Mouse (Mus musculus) cerebellum, adult 2 months (tissue): ENCODE measurements around the gene Gh. TPM values are rescaled to one million over a fixed set of nuclear protein-coding genes. Genes with fewer than 3 reads are reported as not detected.

Source experiments
- DNase-seq, 2 experiments: peaks; one replicate each; pipeline ENCODE4 v3.0.0; 2021
- H3K27ac ChIP-seq: fragments of 200-500 bp; 2 replicates; pipeline ENCODE4 v1.5.1; 2012; ENCODE audit warnings: low read length, control low read depth, inconsistent platforms; ENCODE audit not compliant: insufficient read depth
- H3K27me3 ChIP-seq: fragments of 200-500 bp; 2 replicates; pipeline ENCODE4 v1.6.1; 2012; ENCODE audit warnings: inconsistent platforms, mild to moderate bottlenecking, low read length, moderate library complexity; ENCODE audit not compliant: control insufficient read depth, insufficient read depth
- H3K4me1 ChIP-seq: fragments of 200-500 bp; 2 replicates; pipeline ENCODE4 v1.6.1; 2011; ENCODE audit warnings: low read length; ENCODE audit not compliant: control insufficient read depth, insufficient read depth
- H3K4me3 ChIP-seq: fragments of 200-500 bp; replicated peaks from 2 replicates; pipeline ENCODE3; 2011; ENCODE audit warnings: mild to moderate bottlenecking, low read depth, low read length, control low read depth; ENCODE audit not compliant: insufficient read depth
- CTCF ChIP-seq: fragments of 200-500 bp; IDR thresholded peaks from 2 replicates; pipeline ENCODE4 v1.5.1; 2011; ENCODE audit warnings: low read depth, mild to moderate bottlenecking, control low read depth, low read length, moderate library complexity, borderline replicate concordance; ENCODE audit not compliant: insufficient read depth
- POLR2A ChIP-seq: fragments of 200-500 bp; IDR thresholded peaks from 2 replicates; pipeline ENCODE4 v1.6.1; 2011; ENCODE audit warnings: low read length, control low read depth, borderline replicate concordance; ENCODE audit not compliant: insufficient read depth
- WGBS: fragments of 180-500 bp; shearing (Covaris S2); methylation state at CpG from one replicate; pipeline ENCODE4 v1.1.7; 2018; 5-methylcytosine and 5-hydroxymethylcytosine counted together
- polyA plus RNA-seq: library from polyadenylated mRNA; depleted of rRNA; stranded (reverse); fragments of >200 nt; gene quantifications from 2 replicates; pipeline ENCODE4 v1.2.3, GENCODE M21; 2012

The Gh gene
- polyA plus RNA-seq, 1 experiment = not detected

- Histone ChIP-seq H3K27me3 (no peaks in the 10 kb centered on the region), H3K4me1 (no peaks in the 10 kb centered on the region), H3K27ac (no peak overlapping the region), H3K4me3 (no peak overlapping the region)
- 57% methylated on average over 5 of the region's 5 CpGs for WGBS
- TF ChIP-seq POLR2A (no peak), CTCF (no peak)
- no peak for DNase-seq
Observed at GRCm38 (mm10) chr11:106307432-106307831, 5.8 kb upstream of the Gh start.

GRCm38 (mm10) chr11:106306758-106307157 is 5.1 kb upstream of the Gh start:
- TF ChIP-seq CTCF (no peak), POLR2A (no peak)
- no peaks in the 10 kb centered on the region for H3K4me1 ChIP-seq
- DNase-seq = no peak
- H3K27me3 ChIP-seq = no peaks in the 10 kb centered on the region
- no peak overlapping the region for H3K27ac ChIP-seq
- 82% methylated on average over 9 of the region's 9 CpGs for WGBS
- no peak overlapping the region for H3K4me3 ChIP-seq

GRCm38 (mm10) chr11:106306065-106306385 is 4.4 kb upstream of the Gh start:
- 87% methylated on average over 3 of the region's 3 CpGs for WGBS
- Histone ChIP-seq H3K4me3 (no peak overlapping the region), H3K4me1 (no peaks in the 10 kb centered on the region), H3K27ac (no peak overlapping the region), H3K27me3 (no peaks in the 10 kb centered on the region)
- no peak for DNase-seq
- TF ChIP-seq CTCF (no peak), POLR2A (no peak)

GRCm38 (mm10) chr11:106305348-106306064 is 3.8 kb upstream of the Gh start:
- DNase-seq = no peak
- Histone ChIP-seq H3K4me3 (no peak overlapping the region), H3K27ac (no peak overlapping the region), H3K27me3 (no peaks in the 10 kb centered on the region), H3K4me1 (no peaks in the 10 kb centered on the region)
- no peak for TF ChIP-seq POLR2A
- no peak for TF ChIP-seq CTCF
- WGBS = 83% methylated on average over 10 of the region's 10 CpGs

- DNase-seq = peak; percentile 56 to 68
- WGBS = 19% methylated on average over 2 of the region's 2 CpGs
Observed at GRCm38 (mm10) chr11:106302634-106303033, 969 bp upstream of the Gh start.

GRCm38 (mm10) chr11:106291861-106292260 is 9.8 kb downstream of the Gh start:
- WGBS = 44% methylated on average over 2 of the region's 2 CpGs
- no peak overlapping the region for H3K4me3 ChIP-seq
- peak; percentile 24; the same call in 1 of the 2 replicates for TF ChIP-seq CTCF
- no peak for TF ChIP-seq POLR2A
- H3K27me3 ChIP-seq = no peaks in the 10 kb centered on the region
- peaks cover 31% of the 10 kb centered on the region; the same call in 1 of the 2 replicates for H3K4me1 ChIP-seq
- DNase-seq = peak; percentile 87 to 92
- peak overlapping the region; percentile 26 for H3K27ac ChIP-seq

More at GRCm38 (mm10) chr11:106302634-106303033, 969 bp upstream of the Gh start:
- TF ChIP-seq CTCF (peak; percentile 94), POLR2A (no peak)
- H3K4me1 ChIP-seq = no peaks in the 10 kb centered on the region
- no peak overlapping the region for H3K27ac ChIP-seq
- no peaks in the 10 kb centered on the region for H3K27me3 ChIP-seq
- H3K4me3 ChIP-seq = no peak overlapping the region

GRCm38 (mm10) chr11:106290376-106290775 is 11.3 kb downstream of the Gh start:
- Histone ChIP-seq H3K4me3 (no peak overlapping the region), H3K27ac (no peak overlapping the region), H3K4me1 (peaks cover 41% of the 10 kb centered on the region), H3K27me3 (no peaks in the 10 kb centered on the region)
- peak in 1 of 2 experiments; percentile 27 for DNase-seq
- 97% methylated on average over 5 of the region's 5 CpGs for WGBS
- TF ChIP-seq POLR2A (no peak), CTCF (no peak)

GRCm38 (mm10) chr11:106289369-106289768 is 12.3 kb downstream of the Gh start:
- Histone ChIP-seq H3K27me3 (no peaks in the 10 kb centered on the region), H3K4me3 (no peak overlapping the region), H3K4me1 (peaks cover 44% of the 10 kb centered on the region), H3K27ac (peak overlapping the region; percentile 76)
- DNase-seq = peak; percentile 91 to 95
- WGBS = 3% methylated on average over 8 of the region's 8 CpGs
- TF ChIP-seq CTCF (peak; percentile 59; the same call in 1 of the 2 replicates), POLR2A (no peak)
